Mouse (Mus musculus): ENCODE measurements around the gene 1700019N19Rik. TPM values are rescaled to one million over a fixed set of nuclear protein-coding genes. Genes with fewer than 3 reads are reported as not detected.

1700019N19Rik gene
- polyA plus RNA-seq (2016; fragmentation: Nextera tagmentation; extraction: Ambion mirVana), result 0.16 TPM in 1 of 2 replicates, not detected in the other

- no peak within 1 kb of the TSS for H3K4me3 ChIP-seq
- DNase-seq (ENCODE audit: low spot score), result no peak
- H3K4me1 ChIP-seq (replicated peaks), result peaks cover 15% of the 10 kb centered on the region
- peaks cover 10% of the 10 kb centered on the region for H3K36me3 ChIP-seq
- no peak within 1 kb of the TSS for H3K27ac ChIP-seq
- H3K27me3 ChIP-seq (ENCODE audit: insufficient read depth, poor library complexity, severe bottlenecking), result no peaks in the 10 kb centered on the region
- 43% methylated on average over 10 of the region's 10 CpGs for WGBS
- no peaks in the 10 kb centered on the region for H3K9me3 ChIP-seq
These were observed at the start of gene 1700019N19Rik for GRCm38 (mm10) chr19:58794284-58794683. Gene 1700019N19Rik, minus strand, starts transcription at chr19:58794461.

DNA sequence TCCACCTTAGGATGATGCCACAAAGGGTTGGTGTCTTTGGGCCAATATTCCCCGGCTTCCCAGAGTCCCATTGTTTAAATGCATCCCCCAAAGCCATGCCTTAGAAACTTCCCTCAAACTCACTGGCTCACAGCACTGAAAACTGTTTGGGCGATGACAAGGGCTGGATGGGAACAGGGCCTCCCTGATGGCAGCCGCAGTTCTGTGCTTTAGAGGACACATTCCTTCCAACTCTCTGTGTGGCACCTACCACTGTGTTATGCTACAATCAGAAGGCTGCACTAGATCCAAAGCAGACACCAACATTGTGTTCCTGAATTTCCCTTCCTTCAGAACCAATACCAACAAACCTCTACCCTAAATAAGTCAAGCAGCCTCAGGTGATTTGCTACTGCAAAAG, 49.3 kb upstream of the 1700019N19Rik start:
- no peak overlapping the region; the same call in 1 of the 2 replicates for H3K27ac ChIP-seq
- no peak for DNase-seq (ENCODE audit: low spot score)
- peaks cover 5% of the 10 kb centered on the region; the same call in 1 of the 2 replicates for H3K9me3 ChIP-seq
- peaks cover 31% of the 10 kb centered on the region for H3K4me1 ChIP-seq (replicated peaks)
- H3K36me3 ChIP-seq, result peaks cover 10% of the 10 kb centered on the region; the same call in 1 of the 2 replicates
- no peaks in the 10 kb centered on the region for H3K27me3 ChIP-seq (ENCODE audit: insufficient read depth, poor library complexity, severe bottlenecking)
- no peak overlapping the region for H3K4me3 ChIP-seq
- 84% methylated on average over 3 of the region's 3 CpGs for WGBS

DNA sequence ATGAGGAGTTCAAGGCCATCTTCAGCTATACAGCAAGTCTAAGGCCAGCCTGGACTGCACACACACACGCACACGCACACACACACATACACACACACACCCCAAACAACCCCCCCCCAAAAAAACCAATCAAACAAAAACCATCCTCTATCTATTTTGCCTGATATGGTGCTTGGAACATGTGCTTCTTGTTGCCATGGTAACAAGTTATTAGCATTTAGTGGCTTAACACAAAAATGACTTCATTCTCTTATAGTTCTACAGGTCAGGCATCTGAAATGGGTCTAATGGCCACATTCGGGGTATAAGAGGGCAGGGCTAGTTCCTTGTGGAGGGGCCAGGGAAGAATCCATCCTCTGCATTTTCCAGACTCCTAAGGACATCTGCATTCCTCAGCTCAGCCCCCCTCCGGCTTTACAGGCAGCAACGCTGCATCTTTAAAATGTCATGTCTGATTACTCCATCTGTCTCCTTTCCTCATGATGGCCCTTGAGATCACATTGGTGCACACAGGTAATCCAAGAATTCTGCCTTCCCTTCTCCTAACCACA, 46.5 kb upstream of the 1700019N19Rik start:
- Histone ChIP-seq H3K36me3 (peaks cover 6% of the 10 kb centered on the region; the same call in 1 of the 2 replicates), H3K27me3 (ENCODE audit: insufficient read depth, poor library complexity, severe bottlenecking) (no peaks in the 10 kb centered on the region), H3K9me3 (peaks cover under 1% of the 10 kb centered on the region; the same call in 1 of the 2 replicates), H3K27ac (no peak overlapping the region), H3K4me3 (no peak overlapping the region), H3K4me1 (replicated peaks) (peaks cover 48% of the 10 kb centered on the region)
- no peak for DNase-seq (ENCODE audit: low spot score)
- WGBS, result 83% methylated on average over 5 of the region's 5 CpGs

GRCm38 (mm10) chr19:58839806-58840205, 45.5 kb upstream of the 1700019N19Rik start:
- WGBS, result 88% methylated on average over 4 of the region's 4 CpGs
- Histone ChIP-seq H3K4me3 (no peak overlapping the region), H3K27ac (peak overlapping the region; percentile 30), H3K27me3 (ENCODE audit: insufficient read depth, poor library complexity, severe bottlenecking) (no peaks in the 10 kb centered on the region), H3K36me3 (no peaks in the 10 kb centered on the region), H3K4me1 (replicated peaks) (peaks cover 48% of the 10 kb centered on the region), H3K9me3 (no peaks in the 10 kb centered on the region)
- no peak for DNase-seq (ENCODE audit: low spot score)

GRCm38 (mm10) chr19:58839345-58839744, 45.1 kb upstream of the 1700019N19Rik start:
- Histone ChIP-seq H3K36me3 (no peaks in the 10 kb centered on the region), H3K4me1 (replicated peaks) (peaks cover 52% of the 10 kb centered on the region), H3K27ac (peak overlapping the region; percentile 78; the same call in 1 of the 2 replicates), H3K27me3 (ENCODE audit: insufficient read depth, poor library complexity, severe bottlenecking) (no peaks in the 10 kb centered on the region), H3K9me3 (no peaks in the 10 kb centered on the region), H3K4me3 (no peak overlapping the region)
- 67% methylated on average over 3 of the region's 3 CpGs for WGBS
- DNase-seq (ENCODE audit: low spot score), result no peak

- DNase-seq (ENCODE audit: low spot score), result no peak
- H3K4me3 ChIP-seq, result no peak overlapping the region
- WGBS, result 78% methylated on average over 9 of the region's 9 CpGs
- H3K27ac ChIP-seq, result peak overlapping the region; percentile 78
- H3K36me3 ChIP-seq, result no peaks in the 10 kb centered on the region
- peaks cover 53% of the 10 kb centered on the region for H3K4me1 ChIP-seq (replicated peaks)
- H3K9me3 ChIP-seq, result no peaks in the 10 kb centered on the region
- no peaks in the 10 kb centered on the region for H3K27me3 ChIP-seq (ENCODE audit: insufficient read depth, poor library complexity, severe bottlenecking)
These were observed 44.4 kb upstream of the 1700019N19Rik start for GRCm38 (mm10) chr19:58838706-58839105.

DNA sequence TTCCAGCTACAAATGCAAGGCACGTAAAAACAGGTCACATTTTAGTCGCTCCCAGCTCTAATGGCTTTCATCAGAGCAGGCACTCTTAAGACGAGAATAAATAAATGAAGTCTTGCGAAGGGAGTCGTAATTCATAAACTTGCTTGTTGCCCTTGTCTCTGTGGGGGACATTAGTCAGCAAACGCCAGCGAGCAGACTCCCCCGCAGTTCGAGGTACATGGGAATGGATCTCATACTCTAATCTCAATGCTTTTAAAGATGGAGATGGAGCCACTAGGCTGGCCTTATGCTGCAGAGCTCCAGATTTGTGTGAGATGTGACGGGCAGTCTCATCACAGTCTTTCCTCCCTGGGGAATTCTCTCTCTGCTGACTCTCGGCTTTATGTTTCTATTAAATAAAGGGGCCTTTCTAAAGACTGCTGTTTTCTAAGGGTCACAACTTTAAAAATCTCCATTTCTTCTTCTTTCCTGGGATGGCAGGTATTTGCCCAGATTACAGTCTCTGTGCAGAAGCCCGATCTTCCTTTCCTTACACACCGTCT, 39.4 kb upstream of the 1700019N19Rik start:
- 79% methylated on average over 13 of the region's 13 CpGs for WGBS
- H3K4me1 ChIP-seq (replicated peaks), result peaks cover 54% of the 10 kb centered on the region
- no peaks in the 10 kb centered on the region for H3K27me3 ChIP-seq (ENCODE audit: insufficient read depth, poor library complexity, severe bottlenecking)
- DNase-seq (ENCODE audit: low spot score), result no peak
- H3K36me3 ChIP-seq, result no peaks in the 10 kb centered on the region
- no peak overlapping the region for H3K4me3 ChIP-seq
- H3K9me3 ChIP-seq, result no peaks in the 10 kb centered on the region
- peak overlapping the region; percentile 64; the same call in 1 of the 2 replicates for H3K27ac ChIP-seq

DNA sequence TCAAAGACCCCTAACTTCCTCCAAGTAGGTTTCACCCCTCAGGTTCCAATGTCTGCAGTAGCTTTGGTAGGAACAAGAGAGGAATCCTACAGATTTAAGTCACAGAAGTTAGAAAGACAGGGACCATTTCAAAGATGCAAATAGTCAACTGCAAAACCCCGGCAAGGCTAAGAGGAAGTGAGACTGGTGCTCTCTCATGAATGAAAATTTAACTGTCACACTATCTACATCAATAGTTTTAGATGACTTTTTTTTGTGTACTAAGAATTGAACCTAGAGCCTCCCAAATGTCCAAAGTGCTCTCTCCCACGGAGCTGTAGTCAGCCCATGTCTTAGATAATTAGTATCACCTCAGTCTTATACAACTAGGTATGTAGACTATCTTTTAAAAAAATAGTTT, 38.7 kb upstream of the 1700019N19Rik start:
- WGBS, result 81% methylated on average over 2 of the region's 2 CpGs
- DNase-seq (ENCODE audit: low spot score), result no peak
- no peaks in the 10 kb centered on the region for H3K36me3 ChIP-seq
- no peak overlapping the region for H3K27ac ChIP-seq
- no peaks in the 10 kb centered on the region for H3K9me3 ChIP-seq
- H3K4me3 ChIP-seq, result no peak overlapping the region
- peaks cover 50% of the 10 kb centered on the region for H3K4me1 ChIP-seq (replicated peaks)
- H3K27me3 ChIP-seq (ENCODE audit: insufficient read depth, poor library complexity, severe bottlenecking), result no peaks in the 10 kb centered on the region

DNA sequence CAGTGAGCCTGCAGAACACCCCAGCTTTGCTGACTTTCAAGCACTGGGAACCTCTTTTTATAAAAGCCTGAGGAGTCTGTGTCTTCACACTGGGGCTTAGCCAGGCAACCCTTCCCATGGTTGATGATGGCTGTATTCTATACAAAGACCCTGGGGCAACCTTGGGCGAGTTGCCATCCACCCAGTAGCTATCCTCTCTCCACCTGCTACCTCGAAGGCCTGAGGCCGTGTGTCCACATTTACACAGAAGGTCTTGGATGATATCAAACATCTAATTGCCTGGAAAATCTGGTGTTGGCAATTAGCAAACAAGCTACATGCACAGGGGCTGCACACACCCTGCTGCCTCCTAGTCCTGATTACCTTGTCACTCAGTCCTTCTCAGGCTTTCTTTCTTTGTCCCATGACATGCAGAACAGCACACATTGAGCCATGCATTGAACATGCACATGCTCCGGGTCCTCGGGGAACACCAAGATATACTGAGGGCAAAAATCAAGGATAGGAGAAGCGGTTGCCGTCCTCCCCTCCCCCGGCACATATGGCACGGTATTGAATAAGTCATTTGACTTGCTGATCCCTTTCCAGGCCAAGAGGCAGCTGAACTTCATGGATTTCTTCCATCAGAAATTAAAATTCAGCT, 37.1 kb upstream of the 1700019N19Rik start:
- no peaks in the 10 kb centered on the region for H3K9me3 ChIP-seq
- peak; percentile 46 for DNase-seq (ENCODE audit: low spot score)
- peaks cover 50% of the 10 kb centered on the region for H3K4me1 ChIP-seq (replicated peaks)
- WGBS, result 70% methylated on average over 9 of the region's 9 CpGs
- H3K27me3 ChIP-seq (ENCODE audit: insufficient read depth, poor library complexity, severe bottlenecking), result no peaks in the 10 kb centered on the region; the same call in 1 of the 2 replicates
- no peak overlapping the region for H3K4me3 ChIP-seq
- H3K27ac ChIP-seq, result peak overlapping the region; percentile 46
- H3K36me3 ChIP-seq, result no peaks in the 10 kb centered on the region

DNA sequence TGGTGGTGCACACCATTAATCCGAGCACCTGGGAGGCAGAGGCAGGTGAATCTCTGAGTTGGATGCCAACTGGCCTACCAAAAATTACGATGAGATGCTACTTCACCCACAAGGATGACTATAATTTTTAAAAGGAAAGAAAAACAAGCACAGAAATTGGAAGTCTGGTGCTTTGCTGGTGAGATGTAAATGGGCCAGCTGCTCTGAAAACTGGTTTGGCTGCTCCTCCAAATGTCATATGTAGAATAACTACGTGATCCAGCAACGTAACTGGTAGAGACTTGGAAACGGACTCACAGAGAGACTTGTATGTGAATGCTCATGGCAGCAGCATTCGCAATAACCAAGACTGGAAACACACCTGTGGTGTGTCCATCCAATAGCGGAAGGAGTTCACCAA, 35.9 kb upstream of the 1700019N19Rik start:
- Histone ChIP-seq H3K4me1 (replicated peaks) (peaks cover 53% of the 10 kb centered on the region), H3K36me3 (peaks cover 3% of the 10 kb centered on the region; the same call in 1 of the 2 replicates), H3K27me3 (ENCODE audit: insufficient read depth, poor library complexity, severe bottlenecking) (no peaks in the 10 kb centered on the region; the same call in 1 of the 2 replicates), H3K4me3 (no peak overlapping the region), H3K27ac (no peak overlapping the region), H3K9me3 (no peaks in the 10 kb centered on the region)
- WGBS, result 94% methylated on average over 7 of the region's 7 CpGs
- no peak for DNase-seq (ENCODE audit: low spot score)

DNA sequence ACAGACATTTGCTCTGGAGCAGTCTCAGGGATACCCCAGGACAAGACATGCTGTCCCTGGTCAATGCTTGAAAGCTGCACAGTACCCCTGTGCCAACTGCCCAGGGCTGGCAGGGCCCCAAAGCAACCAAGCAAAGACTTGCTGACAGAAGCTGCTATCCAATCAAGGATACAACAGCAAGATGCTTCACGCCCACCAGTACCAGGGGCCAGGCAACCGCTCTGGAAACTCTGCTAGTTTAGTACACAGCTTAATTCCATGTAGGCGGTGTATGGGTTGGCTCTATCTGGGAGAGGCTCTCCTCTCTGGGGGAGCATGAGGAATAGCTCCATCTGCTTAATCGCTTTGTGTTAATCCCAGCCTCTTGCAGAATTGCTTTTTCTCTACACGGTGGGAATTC, 35.3 kb upstream of the 1700019N19Rik start:
- DNase-seq (ENCODE audit: low spot score), result no peak
- 80% methylated on average over 5 of the region's 5 CpGs for WGBS
- no peak overlapping the region; the same call in none of the 2 replicates for H3K27ac ChIP-seq

GRCm38 (mm10) chr19:58827656-58828055, 33.4 kb upstream of the 1700019N19Rik start:
- H3K36me3 ChIP-seq, result peaks cover 11% of the 10 kb centered on the region; the same call in 1 of the 2 replicates
- H3K27me3 ChIP-seq (ENCODE audit: insufficient read depth, poor library complexity, severe bottlenecking), result no peaks in the 10 kb centered on the region; the same call in 1 of the 2 replicates
- H3K4me3 ChIP-seq, result no peak overlapping the region
- no peak overlapping the region for H3K27ac ChIP-seq
- DNase-seq (ENCODE audit: low spot score), result no peak
- H3K4me1 ChIP-seq (replicated peaks), result peaks cover 52% of the 10 kb centered on the region
- no peaks in the 10 kb centered on the region for H3K9me3 ChIP-seq
- 56% methylated on average over 7 of the region's 7 CpGs for WGBS

More for the DNA sequence above, 35.3 kb upstream of the 1700019N19Rik start:
- Histone ChIP-seq H3K4me1 (replicated peaks) (peaks cover 51% of the 10 kb centered on the region), H3K36me3 (peaks cover 9% of the 10 kb centered on the region; the same call in 1 of the 2 replicates), H3K4me3 (no peak overlapping the region), H3K27me3 (ENCODE audit: insufficient read depth, poor library complexity, severe bottlenecking) (no peaks in the 10 kb centered on the region; the same call in 1 of the 2 replicates), H3K9me3 (no peaks in the 10 kb centered on the region)

- Histone ChIP-seq H3K9me3 (no peaks in the 10 kb centered on the region), H3K4me3 (no peak overlapping the region), H3K27ac (no peak overlapping the region), H3K36me3 (peaks cover 17% of the 10 kb centered on the region; the same call in 1 of the 2 replicates), H3K4me1 (replicated peaks) (peaks cover 33% of the 10 kb centered on the region), H3K27me3 (ENCODE audit: insufficient read depth, poor library complexity, severe bottlenecking) (no peaks in the 10 kb centered on the region; the same call in 1 of the 2 replicates)
- WGBS, result 88% methylated on average over 1 of the region's 1 CpGs
- DNase-seq (ENCODE audit: low spot score), result no peak
These were observed 30.1 kb upstream of the 1700019N19Rik start for GRCm38 (mm10) chr19:58824316-58824715.
